Mouse (Mus musculus) bone marrow macrophage, adult 2 months (primary cell): ENCODE data around the gene Smad9.

Source experiments
- CTCF ChIP-seq: IDR thresholded peaks from 2 replicates; pipeline ENCODE4 v1.5.1; 2012; ENCODE audit warnings: low read depth, mild to moderate bottlenecking, low read length, moderate library complexity
- POLR2A ChIP-seq: IDR thresholded peaks from 2 replicates; pipeline ENCODE4 v1.6.1; 2012; ENCODE audit warnings: mild to moderate bottlenecking, low read depth, low read length, borderline replicate concordance

- TF ChIP-seq CTCF (no peak), POLR2A (no peak)
These were observed 58.1 kb downstream of the Smad9 start for GRCm38 (mm10) chr3:54813418-54813988.
